Mouse (Mus musculus): ENCODE results near the gene Map4k5. TPM values are rescaled to one million over a fixed set of nuclear protein-coding genes. Genes with fewer than 3 reads are reported as not detected.

Gene Map4k5
- total RNA-seq, 1 experiment from 2014 or later, result 26.6 TPM

GRCm38 (mm10) chr12:69890051-69890450 is 2.9 kb downstream of the Map4k5 start:
- no peak for ATAC-seq (replicated peaks; ENCODE audit: low read depth, poor library complexity, severe bottlenecking)

GRCm38 (mm10) chr12:69888345-69888744 is 4.7 kb downstream of the Map4k5 start:
- no peak for ATAC-seq (replicated peaks; ENCODE audit: low read depth, poor library complexity, severe bottlenecking)

- ATAC-seq (replicated peaks; ENCODE audit: low read depth, poor library complexity, severe bottlenecking), result no peak
Measured at GRCm38 (mm10) chr12:69887776-69888175, 5.2 kb downstream of the Map4k5 start.

- ATAC-seq (replicated peaks; ENCODE audit: low read depth, poor library complexity, severe bottlenecking), result no peak
Measured at GRCm38 (mm10) chr12:69885170-69885923, 7.7 kb downstream of the Map4k5 start.

- no peak for ATAC-seq (replicated peaks; ENCODE audit: low read depth, poor library complexity, severe bottlenecking)
Measured at GRCm38 (mm10) chr12:69884053-69884452, 8.9 kb downstream of the Map4k5 start.

GRCm38 (mm10) chr12:69881198-69881905 is 11.6 kb downstream of the Map4k5 start:
- ATAC-seq (replicated peaks; ENCODE audit: low read depth, poor library complexity, severe bottlenecking), result no peak

GRCm38 (mm10) chr12:69879739-69880138 is 13.3 kb downstream of the Map4k5 start:
- no peak for ATAC-seq (replicated peaks; ENCODE audit: low read depth, poor library complexity, severe bottlenecking)

GRCm38 (mm10) chr12:69879172-69879665 is 13.8 kb downstream of the Map4k5 start:
- no peak for ATAC-seq (replicated peaks; ENCODE audit: low read depth, poor library complexity, severe bottlenecking)

GRCm38 (mm10) chr12:69877842-69878363 is 15.1 kb downstream of the Map4k5 start:
- ATAC-seq (replicated peaks; ENCODE audit: low read depth, poor library complexity, severe bottlenecking), result no peak

GRCm38 (mm10) chr12:69871632-69872031 is 21.4 kb downstream of the Map4k5 start:
- ATAC-seq (replicated peaks; ENCODE audit: low read depth, poor library complexity, severe bottlenecking), result peak; percentile 87

GRCm38 (mm10) chr12:69867338-69867737 is 25.7 kb downstream of the Map4k5 start:
- 0 out of 2 replicates have a peak, but pooled peaks have one; percentile 26 for ATAC-seq (replicated peaks; ENCODE audit: low read depth, poor library complexity, severe bottlenecking)

- peak; percentile 72 for ATAC-seq (replicated peaks; ENCODE audit: low read depth, poor library complexity, severe bottlenecking)
Measured at GRCm38 (mm10) chr12:69864164-69864692, 28.8 kb downstream of the Map4k5 start.

- peak; percentile 82 for ATAC-seq (replicated peaks; ENCODE audit: low read depth, poor library complexity, severe bottlenecking)
Measured at GRCm38 (mm10) chr12:69863505-69863904, 29.5 kb downstream of the Map4k5 start.

GRCm38 (mm10) chr12:69858847-69859246 is 34.2 kb downstream of the Map4k5 start:
- no peak for ATAC-seq (replicated peaks; ENCODE audit: low read depth, poor library complexity, severe bottlenecking)

GRCm38 (mm10) chr12:69857597-69857996 is 35.4 kb downstream of the Map4k5 start:
- ATAC-seq (replicated peaks; ENCODE audit: low read depth, poor library complexity, severe bottlenecking), result peak; percentile 51; the same call in 1 of the 2 replicates

GRCm38 (mm10) chr12:69856398-69856797 is 36.6 kb downstream of the Map4k5 start:
- ATAC-seq (replicated peaks; ENCODE audit: low read depth, poor library complexity, severe bottlenecking), result no peak

- no peak for ATAC-seq (replicated peaks; ENCODE audit: low read depth, poor library complexity, severe bottlenecking)
Measured at GRCm38 (mm10) chr12:69855641-69856300, 37.2 kb downstream of the Map4k5 start.

- ATAC-seq (replicated peaks; ENCODE audit: low read depth, poor library complexity, severe bottlenecking), result no peak
Measured at GRCm38 (mm10) chr12:69853942-69854341, 39.1 kb downstream of the Map4k5 start.

GRCm38 (mm10) chr12:69853387-69853786 is 39.6 kb downstream of the Map4k5 start:
- peak; percentile 54 for ATAC-seq (replicated peaks; ENCODE audit: low read depth, poor library complexity, severe bottlenecking)

GRCm38 (mm10) chr12:69852288-69852687 is 40.7 kb downstream of the Map4k5 start:
- no peak for ATAC-seq (replicated peaks; ENCODE audit: low read depth, poor library complexity, severe bottlenecking)
